Mouse (Mus musculus) liver, adult 2 months (tissue): ENCODE measurements around the gene Nelfa. TPM values are rescaled to one million over a fixed set of nuclear protein-coding genes. Genes with fewer than 3 reads are reported as not detected.
"Not testable (repeated sequence)": the region's sequence is repeated elsewhere in the genome, so short reads cannot be mapped to it uniquely, and the experiment has no call there.

Experiments used
- DNase-seq: peaks from one replicate; pipeline ENCODE4 v3.0.0-alpha.2; 2011; ENCODE audit warnings: low read depth, low spot score; ENCODE audit errors: extremely low read depth
- H3K27ac ChIP-seq: fragments of 200-500 bp; replicated peaks from 2 replicates; pipeline ENCODE4 v1.5.1; 2012; ENCODE audit warnings: low read depth, mild to moderate bottlenecking, control low read depth, inconsistent platforms, low read length; ENCODE audit not compliant: insufficient read depth
- H3K27me3 ChIP-seq: fragments of 200-500 bp; 2 replicates; pipeline ENCODE4 v1.6.1; 2012; ENCODE audit warnings: mild to moderate bottlenecking, moderate library complexity, low read length, inconsistent platforms; ENCODE audit not compliant: control insufficient read depth, insufficient read depth
- H3K36me3 ChIP-seq: fragments of 200-500 bp; 2 replicates; pipeline ENCODE4 v1.6.1; 2012; ENCODE audit warnings: low read length, inconsistent platforms; ENCODE audit not compliant: control insufficient read depth, insufficient read depth
- H3K4me1 ChIP-seq: fragments of 200-500 bp; 2 replicates; pipeline ENCODE4 v1.6.1; 2011; ENCODE audit warnings: low read length; ENCODE audit not compliant: control insufficient read depth, insufficient read depth
- H3K4me3 ChIP-seq: fragments of 200-500 bp; 2 replicates; pipeline ENCODE4 v1.5.1; 2011; ENCODE audit warnings: low read depth, mild to moderate bottlenecking, control low read depth, low read length, moderate library complexity; ENCODE audit not compliant: insufficient read depth
- H3K79me2 ChIP-seq: fragments of 200-500 bp; 2 replicates; pipeline ENCODE4 v1.6.1; 2012; ENCODE audit warnings: inconsistent platforms, mild to moderate bottlenecking, low read length, moderate library complexity; ENCODE audit not compliant: control insufficient read depth, insufficient read depth
- H3K9ac ChIP-seq: fragments of 200-500 bp; 2 replicates; pipeline ENCODE4 v1.6.1; 2012; ENCODE audit warnings: low read depth, mild to moderate bottlenecking, control low read depth, inconsistent platforms, low read length
- CTCF ChIP-seq: fragments of 200-500 bp; IDR thresholded peaks from 2 replicates; pipeline ENCODE4 v1.5.1; 2011; ENCODE audit warnings: low read depth, low read length, control low read depth
- POLR2A ChIP-seq: fragments of 200-500 bp; IDR thresholded peaks from 2 replicates; pipeline ENCODE4 v1.6.1; 2011; ENCODE audit warnings: low read length, control low read depth; ENCODE audit not compliant: insufficient read depth; ENCODE audit errors: extremely low read depth
- WGBS: fragments of 180-500 bp; shearing (Covaris S2); methylation state at CpG from one replicate; pipeline ENCODE4 v1.1.7; 2018; 5-methylcytosine and 5-hydroxymethylcytosine counted together
- polyA plus RNA-seq: library from polyadenylated mRNA; depleted of rRNA; stranded (reverse); fragments of >200 nt; gene quantifications from 2 replicates; pipeline ENCODE4 v1.2.3, GENCODE M21; 2012
- total RNA-seq: library from RNA; depleted of rRNA; stranded (reverse); fragments of >200 nt; gene quantifications from 2 replicates; pipeline ENCODE4 v1.2.3, GENCODE M21; 2014

The Nelfa gene
- total and polyA plus RNA-seq, 2 experiments: 2.6 to 16.8 TPM

DNA sequence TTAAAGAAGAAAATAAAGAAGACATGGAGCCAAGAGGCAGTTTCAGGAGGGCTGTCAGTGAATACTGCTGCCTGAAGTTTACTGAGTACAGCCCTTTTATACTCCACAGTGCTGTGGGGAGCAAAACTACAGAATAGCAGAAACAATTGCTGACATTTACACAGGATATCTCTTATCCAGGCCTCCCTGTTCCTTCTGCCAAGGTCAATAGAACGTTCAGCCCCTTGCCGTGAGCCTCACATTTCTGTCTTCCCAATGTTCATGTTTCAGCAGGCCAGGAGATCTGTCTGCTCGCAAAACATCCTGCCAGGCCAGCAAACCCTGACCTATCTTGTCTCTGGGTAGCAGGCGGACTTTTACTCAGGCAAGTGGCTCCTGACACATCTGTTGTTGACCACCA is 23.2 kb upstream of the Nelfa start:
- H3K27me3 ChIP-seq: no peaks in the 10 kb centered on the region
- WGBS: 70% methylated on average over 4 of the region's 4 CpGs

GRCm38 (mm10) chr5:33955868-33956267 is 19.7 kb upstream of the Nelfa start:
- no peak overlapping the region for H3K9ac ChIP-seq
- no peak overlapping the region for H3K4me3 ChIP-seq
- 92% methylated on average over 4 of the region's 4 CpGs for WGBS
- TF ChIP-seq CTCF (no peak), POLR2A (no peak)
- no peak for DNase-seq
- no peaks in the 10 kb centered on the region for H3K4me1 ChIP-seq
- no peaks in the 10 kb centered on the region for H3K27me3 ChIP-seq
- no peak overlapping the region for H3K27ac ChIP-seq
- no peaks in the 10 kb centered on the region for H3K36me3 ChIP-seq
- H3K79me2 ChIP-seq: no peaks in the 10 kb centered on the region

More for the DNA sequence above, 23.2 kb upstream of the Nelfa start:
- no peak overlapping the region for H3K27ac ChIP-seq
- H3K79me2 ChIP-seq: no peaks in the 10 kb centered on the region
- H3K9ac ChIP-seq: no peak overlapping the region
- no peak for DNase-seq
- H3K4me1 ChIP-seq: no peaks in the 10 kb centered on the region
- H3K4me3 ChIP-seq: no peak overlapping the region
- TF ChIP-seq CTCF (no peak), POLR2A (no peak)
- H3K36me3 ChIP-seq: no peaks in the 10 kb centered on the region

DNA sequence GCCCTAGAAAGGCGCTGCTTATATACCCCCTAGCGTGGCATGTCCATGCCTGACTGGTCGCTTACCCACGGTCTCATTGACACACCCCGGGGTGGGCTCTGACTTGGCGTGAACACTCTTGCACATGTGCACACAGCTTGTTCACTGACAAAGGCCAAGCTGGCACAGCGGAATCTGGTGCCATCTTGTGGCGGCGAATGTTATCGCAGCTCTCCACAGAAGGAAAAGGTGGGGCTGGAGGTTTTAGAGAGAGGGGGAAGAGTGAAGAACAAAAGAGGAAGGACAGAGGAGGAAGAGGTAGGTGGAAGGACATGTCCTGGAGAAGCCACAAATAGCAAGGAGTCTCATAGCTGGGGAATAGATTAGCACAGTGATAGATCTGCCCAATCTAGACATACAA is 18.1 kb upstream of the Nelfa start:
- WGBS: 38% methylated on average over 10 of the region's 10 CpGs

DNA sequence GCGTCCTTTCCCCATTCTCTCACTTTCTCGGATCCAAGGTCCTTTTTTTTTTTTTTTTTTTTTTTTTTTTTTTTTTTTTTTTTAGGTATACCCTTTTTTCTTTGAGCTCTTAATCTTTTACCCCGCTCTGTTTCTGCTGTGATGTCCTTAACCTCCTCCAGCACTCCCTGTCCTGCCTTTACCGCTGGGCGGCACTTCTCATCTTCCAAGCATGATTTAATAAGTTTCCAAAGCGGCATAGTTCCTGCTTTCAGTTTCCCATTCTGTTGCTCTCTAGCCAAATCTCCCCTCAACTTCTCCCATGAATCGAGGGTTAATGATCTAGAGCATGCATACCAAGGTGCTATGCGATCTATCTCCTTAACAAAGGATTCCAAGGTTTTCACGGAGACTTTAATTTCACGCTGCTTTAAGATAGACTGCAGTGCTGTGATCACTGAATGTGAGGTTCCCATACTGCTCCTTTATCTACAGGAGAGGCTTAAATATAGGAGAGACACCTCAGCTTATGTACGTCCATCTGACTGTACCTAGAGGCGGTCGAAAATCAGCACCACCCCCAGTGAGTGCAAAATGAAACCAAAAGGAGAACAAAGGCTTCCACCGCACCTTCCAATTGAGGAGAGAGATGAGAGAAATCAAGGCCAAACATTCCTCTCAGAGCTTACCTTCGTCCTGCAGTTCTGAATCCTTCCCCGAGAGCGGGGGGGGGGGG is 17.4 kb upstream of the Nelfa start:
- DNase-seq: no peak
- 85% methylated on average over 17 of the region's 17 CpGs for WGBS
- TF ChIP-seq POLR2A (no peak), CTCF (no peak)
- Histone ChIP-seq H3K36me3 (no peaks in the 10 kb centered on the region), H3K79me2 (no peaks in the 10 kb centered on the region), H3K9ac (no peak overlapping the region), H3K27me3 (no peaks in the 10 kb centered on the region), H3K27ac (no peak overlapping the region), H3K4me1 (no peaks in the 10 kb centered on the region), H3K4me3 (no peak overlapping the region)

More for the DNA sequence above, 18.1 kb upstream of the Nelfa start:
- TF ChIP-seq POLR2A (no peak), CTCF (peak; percentile 93)
- Histone ChIP-seq H3K4me3 (no peak overlapping the region), H3K4me1 (no peaks in the 10 kb centered on the region), H3K36me3 (no peaks in the 10 kb centered on the region), H3K79me2 (no peaks in the 10 kb centered on the region), H3K27ac (no peak overlapping the region), H3K9ac (no peak overlapping the region), H3K27me3 (no peaks in the 10 kb centered on the region)
- DNase-seq: peak; percentile 25

- no peak overlapping the region for H3K4me3 ChIP-seq
- H3K27me3 ChIP-seq: no peaks in the 10 kb centered on the region
- TF ChIP-seq POLR2A (no peak), CTCF (no peak)
- no peaks in the 10 kb centered on the region for H3K36me3 ChIP-seq
- 90% methylated on average over 4 of the region's 4 CpGs for WGBS
- no peak overlapping the region for H3K9ac ChIP-seq
- DNase-seq: no peak
- H3K27ac ChIP-seq: no peak overlapping the region
- H3K4me1 ChIP-seq: no peaks in the 10 kb centered on the region
- no peaks in the 10 kb centered on the region for H3K79me2 ChIP-seq
Measured at GRCm38 (mm10) chr5:33948314-33948713, 12.1 kb upstream of the Nelfa start.

DNA sequence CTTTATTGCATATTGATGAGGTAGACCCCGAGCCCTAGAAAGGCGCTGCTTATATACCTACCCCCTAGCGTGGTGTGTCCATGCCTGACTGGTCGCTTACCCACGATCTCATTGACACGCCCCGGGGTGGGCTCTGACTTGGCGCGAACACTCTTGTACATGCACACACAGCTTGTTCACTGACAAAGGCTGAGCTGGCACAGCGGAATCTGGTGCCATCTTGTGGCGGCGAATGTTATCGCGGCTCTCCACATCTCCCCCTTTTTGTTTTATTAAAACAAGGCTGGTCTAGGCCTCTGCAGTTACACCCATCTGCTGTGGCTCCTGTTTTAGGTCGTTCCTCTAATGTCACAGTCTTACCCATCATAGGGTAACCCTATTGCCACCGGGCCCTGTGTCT is 10.8 kb upstream of the Nelfa start:
- not testable (repeated sequence) for H3K27ac ChIP-seq, H3K9ac ChIP-seq, H3K27me3 ChIP-seq, H3K4me3 ChIP-seq, DNase-seq, H3K79me2 ChIP-seq, H3K36me3 ChIP-seq, H3K4me1 ChIP-seq
- 83% methylated on average over 16 of the region's 16 CpGs for WGBS
- peak; percentile 59 for TF ChIP-seq CTCF
